Mouse (Mus musculus) neural tube, postnatal 0 days (tissue): ENCODE results near the gene Fam181a. TPM values are rescaled to one million over a fixed set of nuclear protein-coding genes. Genes with fewer than 3 reads are reported as not detected.

ENCODE experiments used
- polyA plus RNA-seq: library from polyadenylated mRNA; unstranded; fragments of >200 nt; fragmentation: Nextera tagmentation; extraction: Ambion mirVana; gene quantifications from 2 replicates; pipeline ENCODE4 v1.2.1, GENCODE M21; 2015

Gene Fam181a
- polyA plus RNA-seq: 7.6 and 9.2 TPM in 2 replicates

DNA sequence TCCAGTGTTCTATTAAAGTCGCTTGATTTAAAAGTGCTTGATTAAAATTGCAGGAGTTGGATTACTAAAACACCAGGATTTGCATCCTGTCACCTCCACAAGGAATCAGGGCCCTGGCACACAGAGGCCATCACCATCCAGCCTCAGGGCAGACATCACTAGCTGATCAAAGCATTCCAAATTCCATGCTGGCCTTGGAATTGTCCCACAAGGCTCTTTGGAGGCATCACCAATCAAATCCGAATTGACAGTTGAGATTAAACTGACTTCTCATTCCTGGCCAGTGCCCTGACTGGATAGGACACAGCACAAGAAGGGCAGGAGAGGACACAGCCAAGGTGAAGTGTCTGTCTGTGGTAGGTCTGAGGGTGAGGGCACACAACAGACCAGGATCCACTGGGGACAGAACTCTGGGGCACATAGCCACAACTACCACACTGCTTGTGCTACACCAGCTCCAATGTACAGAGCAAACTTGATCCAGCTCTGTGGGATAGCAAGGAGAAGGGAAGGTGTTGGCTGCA is at the start of gene Fam181a:
Fam181a (plus strand) TSS at position 232 of the 524 bp plus-strand sequence.

DNA sequence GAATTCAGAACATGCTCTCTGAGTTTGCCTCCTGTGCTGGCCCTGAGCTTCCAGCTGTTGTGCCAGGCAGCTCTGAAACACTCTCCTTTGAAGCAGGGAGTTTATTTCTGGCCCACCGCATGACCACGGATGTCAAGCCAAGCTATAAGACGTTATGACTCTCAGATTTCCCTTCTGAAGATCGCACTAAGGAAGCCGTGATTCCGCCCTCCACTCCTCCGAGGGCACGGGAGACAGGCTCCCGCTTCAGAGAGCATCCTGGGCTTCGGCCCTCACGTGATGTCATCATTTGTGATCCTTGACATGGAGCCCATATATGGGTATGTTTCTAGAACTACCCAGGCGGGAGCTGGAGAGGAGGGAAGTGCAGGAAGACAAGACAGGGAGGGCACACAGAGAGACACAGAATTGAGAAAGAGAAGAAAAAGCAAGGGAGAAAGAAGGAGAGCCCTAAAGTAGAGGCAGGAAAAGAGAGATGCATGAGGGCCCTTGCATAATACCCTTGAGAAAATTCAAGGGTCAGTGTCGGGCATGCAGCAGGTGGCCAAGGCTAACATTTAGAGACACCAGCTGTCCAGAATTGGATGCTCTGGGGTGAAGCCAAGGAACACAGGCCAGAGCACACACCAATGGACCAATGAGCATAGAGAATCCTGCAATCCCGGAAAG is 45.1 kb downstream of the Fam181a start, which contains the start of gene Asb2:
Asb2 (minus strand) TSS at position 256 of the 669 bp plus-strand sequence.

Other genes with a start within 250 kb of the Fam181a start
- gene Prima1, start 68.8 kb upstream of the Fam181a start, polyA plus RNA-seq: 2.9 and 3.9 TPM in 2 replicates
- gene Asb2, start 45.0 kb downstream of the Fam181a start, polyA plus RNA-seq: 3.0 and 3.7 TPM in 2 replicates
- 17.4 and 19.8 TPM in 2 replicates for gene Otub2, start 77.7 kb downstream of the Fam181a start, polyA plus RNA-seq
- 0.55 and 0.62 TPM in 2 replicates for gene 9330161L09Rik, start 96.8 kb downstream of the Fam181a start, polyA plus RNA-seq
- 208 and 244 TPM in 2 replicates for gene Ddx24, start 114.9 kb downstream of the Fam181a start, polyA plus RNA-seq
- gene Ifi27, start 123.2 kb downstream of the Fam181a start, polyA plus RNA-seq: 26.1 and 33.4 TPM in 2 replicates
- gene Ifi27l2a, start 132.7 kb downstream of the Fam181a start, polyA plus RNA-seq: 18.3 and 28.9 TPM in 2 replicates
- not detected in 2 replicates for gene Ifi27l2b, start 146.2 kb downstream of the Fam181a start, polyA plus RNA-seq
- gene Ppp4r4, start 221.3 kb downstream of the Fam181a start, polyA plus RNA-seq: 3.9 and 4.1 TPM in 2 replicates